Mouse (Mus musculus) brain, adult 2 months (tissue): Measurements from ENCODE around the gene Txnrd2.
A peak's percentile ranks its signal among the peaks of the same experiment; 100 is the strongest.

Experiments used
- DNase-seq: peaks from one replicate; pipeline ENCODE4 v3.0.0; 2011; ENCODE audit warnings: low read depth, low spot score

The Txnrd2 gene

GRCm38 (mm10) chr16:18416837-18417236 is 9.3 kb upstream of the Txnrd2 start:
- DNase-seq = peak; percentile 34

- DNase-seq = no peak
Measured at GRCm38 (mm10) chr16:18417491-18417890, 8.7 kb upstream of the Txnrd2 start.

GRCm38 (mm10) chr16:18418756-18419602 is 7.2 kb upstream of the Txnrd2 start:
- DNase-seq = no peak

GRCm38 (mm10) chr16:18419603-18420026 is 6.6 kb upstream of the Txnrd2 start:
- DNase-seq = no peak

GRCm38 (mm10) chr16:18420571-18420970 is 5.6 kb upstream of the Txnrd2 start:
- no peak for DNase-seq

GRCm38 (mm10) chr16:18423203-18423914 is 2.8 kb upstream of the Txnrd2 start:
- DNase-seq = no peak

- no peak for DNase-seq
Measured at GRCm38 (mm10) chr16:18423915-18424265, 2.3 kb upstream of the Txnrd2 start.

- DNase-seq = peak; percentile 59
Measured at GRCm38 (mm10) chr16:18424364-18425045, 1.7 kb upstream of the Txnrd2 start.

- peak; percentile 76 for DNase-seq
Measured at GRCm38 (mm10) chr16:18425475-18426214, 539 bp upstream of the Txnrd2 start.

GRCm38 (mm10) chr16:18426802-18427280 is 657 bp downstream of the Txnrd2 start, which contains the start of gene Comt:
Comt (minus strand) TSS chr16:18426852.
- DNase-seq = no peak

- no peak for DNase-seq
Measured at GRCm38 (mm10) chr16:18428011-18428515, 1.9 kb downstream of the Txnrd2 start.

- no peak for DNase-seq
Measured at GRCm38 (mm10) chr16:18428516-18429042, 2.4 kb downstream of the Txnrd2 start.

GRCm38 (mm10) chr16:18429641-18430040 is 3.5 kb downstream of the Txnrd2 start:
- no peak for DNase-seq

- no peak for DNase-seq
Measured at GRCm38 (mm10) chr16:18430641-18431212, 4.5 kb downstream of the Txnrd2 start.

- DNase-seq = no peak
Measured at GRCm38 (mm10) chr16:18433341-18433920, 7.2 kb downstream of the Txnrd2 start.

- no peak for DNase-seq
Measured at GRCm38 (mm10) chr16:18436128-18436527, 9.9 kb downstream of the Txnrd2 start.

- DNase-seq = peak; percentile 94
Measured at GRCm38 (mm10) chr16:18443385-18443841, 17.2 kb downstream of the Txnrd2 start.

GRCm38 (mm10) chr16:18447243-18447642 is 21.1 kb downstream of the Txnrd2 start:
- DNase-seq = no peak

- no peak for DNase-seq
Measured at GRCm38 (mm10) chr16:18448104-18448503, 21.9 kb downstream of the Txnrd2 start.

- no peak for DNase-seq
Measured at GRCm38 (mm10) chr16:18449005-18449404, 22.8 kb downstream of the Txnrd2 start.
